Mouse (Mus musculus): ENCODE measurements around the gene Nt5c3b.

The Nt5c3b gene

DNA sequence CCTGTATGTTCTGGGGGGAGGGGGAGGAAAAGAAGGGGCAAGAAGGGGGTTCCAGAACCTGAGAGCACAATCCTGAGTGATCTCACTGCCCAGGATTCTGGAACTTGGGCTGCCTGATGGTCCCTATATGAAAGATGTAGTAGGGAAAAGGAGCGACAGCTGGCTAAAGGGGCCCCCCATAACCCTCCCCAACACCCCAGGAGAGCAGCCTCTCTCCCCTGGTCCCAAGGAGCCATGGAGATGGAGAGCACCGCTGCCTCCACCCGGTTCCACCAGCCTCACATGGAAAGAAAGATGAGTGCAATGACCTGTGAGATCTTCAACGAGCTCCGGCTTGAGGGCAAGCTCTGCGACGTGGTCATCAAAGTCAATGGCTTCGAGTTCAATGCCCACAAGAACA, at the start of gene Nt5c3b, which contains the start of gene Klhl10:
Gene Nt5c3b (minus strand): TSS at position 12 of the 400 bp plus-strand sequence.
Gene Klhl10 (plus strand): TSS at position 121 of the 400 bp plus-strand sequence.
- DNase-seq: no peak

DNA sequence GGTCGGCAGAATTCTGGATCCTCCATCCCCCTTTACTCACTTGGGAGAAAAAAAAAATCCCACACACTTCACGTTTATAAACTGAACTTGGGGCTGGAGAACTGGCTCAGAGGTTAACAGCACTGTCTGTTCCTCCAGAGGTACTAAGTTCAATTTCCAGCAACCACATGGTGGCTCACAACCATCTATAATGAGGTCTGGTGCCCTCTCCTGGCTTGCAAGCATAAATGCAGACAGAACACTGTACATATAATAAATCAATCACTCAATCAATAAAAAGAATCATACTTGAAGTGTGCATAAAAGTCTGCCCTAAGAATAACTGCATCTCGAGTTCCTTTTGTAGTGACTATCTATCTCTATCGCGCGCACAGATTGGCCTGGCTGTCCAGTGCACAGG, 49.3 kb upstream of the Nt5c3b start:
- no peak for DNase-seq

DNA sequence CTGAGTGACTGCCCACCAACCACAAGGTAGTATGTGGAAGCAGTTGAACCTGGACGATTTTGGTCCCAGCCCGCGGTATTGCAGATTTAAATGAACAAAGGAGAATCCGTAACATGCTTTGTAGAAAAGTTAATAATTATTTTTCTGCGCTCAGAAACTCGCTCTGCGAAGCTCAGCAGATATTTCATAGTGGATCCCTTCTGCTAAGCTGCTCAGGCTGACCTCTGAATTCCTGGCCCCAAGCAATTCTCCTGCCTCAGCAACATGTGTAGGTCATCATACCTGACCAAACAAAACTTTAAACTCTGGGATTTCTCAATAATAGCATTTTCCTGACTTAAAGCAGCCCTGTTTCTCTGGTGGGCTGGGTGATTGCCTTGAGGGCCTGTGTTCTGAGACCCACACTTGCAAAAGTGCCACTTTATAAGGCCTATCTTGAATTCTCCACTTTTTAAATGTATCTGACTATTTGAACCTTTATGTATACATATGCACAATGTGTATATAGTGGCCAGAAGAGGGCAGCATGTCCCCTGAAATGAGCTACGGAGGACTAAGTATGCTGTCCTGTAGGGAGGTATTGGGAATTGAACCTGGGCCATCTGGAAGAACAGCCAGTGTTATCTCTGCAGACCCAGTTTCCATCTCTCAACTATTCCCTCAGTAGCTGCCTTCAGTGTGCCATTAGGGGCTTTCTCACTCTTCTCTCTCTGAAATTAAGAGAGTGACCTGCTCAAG, 44.4 kb upstream of the Nt5c3b start:
- no peak for DNase-seq

DNA sequence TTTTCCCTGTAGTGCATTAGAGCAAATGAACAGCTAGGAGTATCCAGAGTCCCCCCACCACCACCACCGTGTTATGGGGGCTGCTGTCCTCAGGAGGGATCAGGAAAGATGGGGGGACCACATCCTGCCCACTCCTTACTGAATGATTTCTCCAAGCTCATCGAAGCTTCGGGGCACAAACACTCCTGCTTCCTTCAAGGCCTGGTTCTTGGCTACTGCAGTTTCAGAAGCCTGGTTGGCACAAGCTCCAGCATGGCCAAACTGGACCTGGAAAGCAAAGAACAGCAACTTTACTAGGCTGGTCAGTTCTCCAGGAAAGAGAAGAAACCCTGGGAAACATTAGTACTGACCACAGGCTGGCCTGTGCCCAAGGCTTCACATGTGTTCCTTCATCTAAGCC, 42.9 kb upstream of the Nt5c3b start:
- DNase-seq: no peak

DNA sequence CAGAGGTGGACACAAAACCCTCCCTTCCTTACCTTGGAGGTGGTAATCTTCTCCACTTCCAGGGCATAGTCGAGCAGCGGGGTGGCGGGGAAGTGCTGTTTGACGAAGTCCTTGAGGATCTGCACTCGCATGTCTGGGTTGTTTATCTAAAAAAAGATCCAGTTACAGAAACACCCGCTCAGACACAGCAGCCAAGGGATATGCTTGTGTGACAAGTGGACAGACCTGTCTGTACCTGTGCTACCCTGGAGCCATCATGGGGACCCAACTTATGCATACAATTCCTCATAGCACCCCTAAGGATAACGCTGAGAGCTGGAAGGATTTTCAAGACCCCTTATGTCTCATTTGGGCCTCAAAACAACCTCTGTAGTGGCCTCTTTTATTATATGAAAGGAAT, 37.5 kb upstream of the Nt5c3b start:
- no peak for DNase-seq

DNA sequence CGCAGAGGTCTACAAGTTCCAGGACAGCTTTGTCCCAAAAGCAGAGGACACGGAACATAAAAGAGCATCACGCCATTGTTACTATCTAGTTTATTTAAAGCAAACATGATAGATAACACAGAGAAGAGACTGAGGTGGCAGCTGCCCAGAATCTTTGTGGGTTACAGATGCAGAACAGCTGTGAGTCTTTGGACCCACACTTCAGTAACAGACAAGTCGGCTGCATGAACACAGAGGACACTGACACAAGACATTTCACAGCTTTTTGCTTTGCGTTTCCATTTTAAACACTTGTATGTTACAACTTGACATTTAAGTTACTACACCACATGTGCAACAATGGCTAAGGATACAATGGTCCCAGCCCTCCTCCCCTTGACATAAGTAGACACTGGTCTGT, 34.7 kb upstream of the Nt5c3b start:
- DNase-seq: no peak

DNA sequence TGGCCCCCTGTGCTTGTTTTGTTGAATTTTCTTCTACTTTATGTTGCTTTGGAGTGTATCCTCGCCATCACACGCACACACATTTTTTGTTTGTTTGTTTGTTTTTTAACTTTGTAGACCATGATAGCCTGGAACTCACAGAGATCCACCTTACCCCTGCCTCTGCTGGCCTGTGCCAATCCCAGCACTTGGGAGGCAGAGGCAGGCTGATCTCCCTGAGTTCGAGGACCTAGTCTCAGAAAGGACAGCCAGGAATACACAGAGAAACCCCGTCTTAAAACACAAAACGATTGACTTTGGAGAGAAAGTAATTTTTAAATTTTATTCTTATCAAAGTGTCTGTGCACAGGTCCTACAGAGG, 31.3 kb upstream of the Nt5c3b start:
- DNase-seq: no peak

DNA sequence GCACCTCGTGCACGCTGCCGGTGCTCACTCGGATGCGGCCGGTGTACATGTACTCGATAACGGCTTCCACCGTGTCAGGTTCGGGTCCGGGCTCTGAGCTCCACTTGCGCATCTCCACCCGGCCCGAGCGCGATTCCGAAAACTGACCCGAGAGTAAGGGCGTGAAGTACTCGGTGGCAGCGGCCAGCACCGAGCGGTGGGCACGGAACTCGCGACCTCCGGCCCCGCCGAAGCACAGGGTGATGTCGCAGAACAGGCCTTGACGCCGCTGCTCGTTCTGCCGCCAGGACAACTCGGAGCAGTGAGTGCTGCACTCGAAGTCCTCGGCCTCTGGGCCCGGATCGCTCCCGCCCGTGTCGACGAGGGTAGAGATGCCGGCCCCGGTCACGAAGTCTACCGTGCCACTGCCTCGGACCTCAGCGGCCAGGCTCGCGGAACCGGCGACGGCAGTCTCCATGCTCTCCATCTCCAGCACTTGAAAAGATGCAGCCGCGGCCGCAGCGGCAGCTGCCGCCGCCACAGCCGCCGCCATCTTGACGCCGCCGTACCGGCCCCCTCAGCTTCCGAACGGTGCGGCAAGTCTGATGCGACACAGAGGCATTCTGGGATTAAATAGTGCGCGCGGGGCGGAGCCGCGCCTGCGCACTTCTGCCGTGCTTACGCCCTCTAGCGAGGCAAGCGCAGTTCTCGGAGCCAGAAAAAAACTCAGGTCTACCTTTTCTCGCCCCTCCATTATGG, 30.8 kb upstream of the Nt5c3b start, which contains the start of gene Klhl11:
Gene Klhl11 (minus strand): TSS at position 545 of the 738 bp plus-strand sequence.
- DNase-seq: peak; percentile 82 to 85

DNA sequence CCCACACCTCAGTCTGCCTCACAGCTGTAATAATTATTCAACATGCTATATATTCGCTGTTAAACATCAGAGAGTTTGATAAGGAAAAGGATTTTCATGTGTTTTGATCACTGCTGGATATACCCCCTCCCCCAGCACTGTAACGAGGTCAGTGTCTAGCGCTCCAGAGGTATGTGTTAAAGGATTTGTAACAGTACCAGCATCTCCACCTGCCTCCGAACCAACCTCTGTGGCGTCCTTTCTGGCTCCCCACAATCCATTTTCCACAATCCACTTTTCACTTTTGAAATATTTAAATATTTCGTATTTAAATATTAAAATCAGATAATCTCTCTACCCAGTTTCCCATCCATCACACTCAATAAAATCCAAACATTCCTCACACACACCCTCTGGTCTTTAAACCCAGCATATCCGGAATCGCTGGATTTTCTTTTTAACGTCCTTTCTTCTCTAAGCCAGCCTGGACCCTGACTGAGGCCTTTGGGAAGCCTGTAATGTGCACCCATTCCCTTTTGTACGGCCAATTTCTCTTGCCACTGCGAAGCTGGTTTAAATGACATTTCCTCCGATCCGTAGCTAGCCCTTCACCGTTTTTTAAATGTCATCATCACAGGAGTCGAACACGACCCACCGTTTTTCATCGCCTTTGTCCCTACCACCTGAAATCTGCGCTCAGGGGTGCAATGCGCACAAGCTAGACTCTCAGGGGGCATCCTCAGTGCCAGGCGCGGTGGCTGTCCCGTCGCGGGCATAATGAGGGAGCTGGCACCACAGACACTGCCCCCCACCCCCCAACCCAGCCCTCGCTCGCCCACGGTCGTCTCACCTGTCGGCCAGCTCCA, 30.0 kb upstream of the Nt5c3b start:
- no peak for DNase-seq

DNA sequence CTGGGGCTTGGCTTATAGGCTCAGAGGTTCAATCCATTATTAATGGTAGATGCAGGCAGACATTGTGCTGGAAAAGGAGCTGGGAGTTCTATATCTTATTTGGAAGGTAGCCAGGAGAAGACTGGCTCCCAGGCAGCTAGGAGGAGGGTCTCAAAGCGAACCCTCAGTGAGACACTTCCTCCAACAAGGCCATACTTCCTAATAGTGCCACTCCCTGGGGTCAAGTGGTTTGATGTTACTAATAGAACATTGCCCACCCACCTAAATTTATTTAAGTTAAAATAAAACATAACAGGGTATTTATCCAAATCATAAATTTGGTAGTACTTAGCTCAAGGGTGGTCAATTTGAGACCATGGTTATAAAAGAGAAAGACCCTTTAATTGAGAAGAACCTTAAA, 24.2 kb upstream of the Nt5c3b start:
- no peak for DNase-seq

DNA sequence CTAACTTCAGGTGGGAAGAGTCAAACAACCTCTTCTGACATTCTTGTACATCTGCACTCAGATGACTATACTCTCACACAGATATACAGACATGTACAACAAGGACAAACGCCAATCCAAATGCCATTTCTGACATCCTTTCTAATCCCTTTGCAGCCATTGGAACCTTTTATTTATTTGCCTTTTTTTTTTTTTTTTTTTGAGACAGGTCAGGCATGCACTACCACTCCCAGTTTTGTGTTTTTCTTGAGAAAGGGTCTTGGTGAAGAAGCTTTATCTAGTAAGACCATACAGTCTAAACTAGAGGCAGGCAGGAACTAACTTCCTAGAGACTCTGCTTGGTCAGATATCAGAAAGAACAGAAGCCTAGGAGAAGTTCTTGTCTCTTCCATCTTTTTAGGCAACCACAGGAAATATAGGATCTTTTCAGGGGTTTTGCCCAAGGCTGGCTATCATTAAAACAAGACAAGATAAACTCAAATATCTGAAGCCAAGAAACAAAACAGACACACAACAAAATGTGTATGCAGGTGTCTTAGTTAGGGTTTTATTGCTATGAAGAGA, 23.7 kb upstream of the Nt5c3b start:
- no peak for DNase-seq

DNA sequence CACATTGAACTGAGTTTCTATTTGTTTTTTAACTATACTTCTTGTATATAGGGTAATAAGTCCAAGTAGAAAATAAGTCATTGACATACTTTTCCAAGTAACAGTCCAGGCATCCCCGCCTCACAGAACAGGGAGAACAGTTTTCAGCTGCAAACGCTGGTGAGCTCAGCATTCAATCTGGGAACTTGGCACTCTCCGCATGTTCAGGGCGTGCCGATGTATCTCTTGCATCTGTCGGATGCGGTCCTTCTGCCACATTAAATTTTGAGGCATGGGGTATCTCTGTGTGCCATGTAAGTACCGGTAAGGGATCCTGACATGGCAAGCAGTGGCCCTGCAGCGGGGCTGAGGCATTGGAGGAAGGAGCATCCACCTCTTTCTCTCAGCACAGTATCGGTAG, 21.1 kb upstream of the Nt5c3b start:
- DNase-seq: no peak

DNA sequence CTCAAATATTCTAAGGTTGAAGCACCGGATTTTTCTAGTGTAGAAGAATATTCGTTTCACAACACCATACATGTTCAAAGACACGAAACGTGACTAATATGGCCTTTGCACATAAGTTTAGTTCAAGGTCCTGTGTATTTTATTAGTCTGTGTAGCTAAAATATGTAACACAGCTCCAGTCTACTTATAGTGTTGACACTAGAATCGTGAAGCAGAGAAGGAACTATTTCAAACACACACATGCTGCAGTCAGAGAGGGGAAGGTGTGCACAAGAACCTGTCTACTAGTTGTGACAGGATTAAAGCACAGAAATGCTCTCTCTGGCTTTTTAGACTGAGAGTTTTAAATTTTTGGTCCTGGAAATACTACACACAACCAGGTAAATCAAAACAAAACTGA, 16.1 kb upstream of the Nt5c3b start:
- DNase-seq: no peak

DNA sequence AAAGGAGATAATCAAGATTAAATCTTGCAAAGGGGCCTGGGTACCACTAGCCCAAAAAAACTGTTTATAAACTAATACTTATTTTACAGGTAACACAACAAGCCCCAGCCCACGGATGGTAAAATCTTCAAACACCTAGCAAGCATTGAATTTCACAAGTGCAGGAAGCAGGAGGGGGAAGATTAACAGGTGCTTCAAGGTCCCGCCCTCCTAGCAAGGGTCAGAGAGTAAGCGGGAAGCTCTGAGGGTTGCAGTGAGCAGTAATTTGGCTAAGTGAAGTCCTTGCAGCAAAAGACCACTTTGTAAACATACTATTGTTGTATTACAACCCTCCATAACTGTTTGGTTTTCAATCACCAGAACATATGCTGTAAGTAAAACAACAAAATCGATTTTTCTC, 15.6 kb upstream of the Nt5c3b start:
- no peak for DNase-seq

DNA sequence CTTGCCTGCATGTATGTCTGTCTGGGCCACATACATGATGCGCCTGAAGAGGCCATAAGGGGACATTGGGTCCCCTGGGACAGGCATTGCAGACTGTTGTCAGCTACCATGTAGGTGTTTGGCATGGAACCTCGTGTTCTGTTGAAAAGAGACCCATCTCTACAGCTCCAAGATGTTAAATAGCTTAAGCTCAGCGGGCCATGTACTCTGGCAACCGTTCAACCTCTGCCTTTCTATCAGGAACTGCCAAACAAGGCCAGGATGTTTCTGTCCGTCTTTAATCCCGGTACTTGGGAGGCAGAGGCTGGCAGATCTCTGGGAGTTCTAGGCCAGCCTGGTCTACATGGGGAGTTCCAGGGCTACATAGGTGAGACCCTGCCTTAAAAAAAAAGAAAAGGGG, 1.0 kb upstream of the Nt5c3b start:
- no peak for DNase-seq

DNA sequence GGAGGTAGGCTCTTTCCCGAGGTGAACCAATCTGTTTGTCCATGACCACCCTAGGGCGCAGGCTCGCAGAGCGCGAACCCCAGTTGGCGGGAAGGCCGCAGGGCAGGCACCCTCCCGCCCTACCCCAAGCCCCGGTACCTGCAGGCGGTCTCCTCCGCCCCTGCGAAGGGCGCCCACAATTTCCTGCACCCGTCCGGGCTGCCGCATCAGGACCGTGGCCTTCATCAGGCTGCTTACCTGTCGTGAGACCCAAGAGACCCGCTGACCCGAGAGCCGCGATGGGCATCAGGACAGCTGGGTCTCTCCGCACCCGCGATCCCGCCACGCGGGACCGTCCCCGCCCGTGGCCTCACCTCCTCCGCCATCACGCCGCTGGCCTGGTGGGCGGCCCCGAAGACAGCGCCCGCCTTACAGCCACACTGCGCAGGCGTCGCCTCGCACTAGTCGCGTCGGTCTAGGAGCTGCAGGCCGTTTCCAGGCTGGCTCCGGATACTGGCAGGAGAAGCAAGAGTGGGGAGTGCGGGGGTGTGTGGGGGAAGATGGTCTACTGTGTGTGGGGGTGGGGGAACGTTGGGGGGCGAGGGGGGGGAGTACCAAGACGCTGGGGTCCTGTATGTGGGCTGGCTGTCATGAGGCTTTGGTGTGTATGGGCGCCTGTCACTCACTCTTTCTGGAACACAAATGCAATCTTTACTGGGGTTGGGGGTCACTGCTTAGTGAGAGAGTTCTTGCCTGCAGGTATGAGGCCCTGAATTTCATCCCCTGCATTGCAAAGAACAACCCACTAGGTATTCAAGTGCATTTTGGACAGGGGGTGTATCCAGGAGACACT, 701 bp downstream of the Nt5c3b start:
- peak; percentile 78 to 84 for DNase-seq

DNA sequence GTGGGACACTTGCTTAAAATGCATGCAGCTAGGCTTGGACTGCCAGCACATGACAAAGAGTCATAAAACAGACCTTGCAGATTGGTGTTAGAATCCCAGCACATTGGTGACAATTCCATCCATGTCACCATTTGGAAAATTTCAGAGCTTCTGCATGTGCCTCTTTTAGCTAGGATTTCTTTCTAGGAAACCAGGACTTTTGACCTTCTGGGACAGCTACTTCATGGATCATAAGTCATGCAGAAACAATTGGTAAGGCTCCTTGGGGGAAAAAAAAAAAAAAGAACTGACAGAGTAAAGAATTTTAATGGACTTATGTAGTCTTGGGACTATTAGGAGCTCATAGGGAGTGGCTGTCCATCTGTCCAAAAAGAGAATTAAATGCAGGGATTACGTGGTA, 3.7 kb downstream of the Nt5c3b start:
- no peak for DNase-seq

DNA sequence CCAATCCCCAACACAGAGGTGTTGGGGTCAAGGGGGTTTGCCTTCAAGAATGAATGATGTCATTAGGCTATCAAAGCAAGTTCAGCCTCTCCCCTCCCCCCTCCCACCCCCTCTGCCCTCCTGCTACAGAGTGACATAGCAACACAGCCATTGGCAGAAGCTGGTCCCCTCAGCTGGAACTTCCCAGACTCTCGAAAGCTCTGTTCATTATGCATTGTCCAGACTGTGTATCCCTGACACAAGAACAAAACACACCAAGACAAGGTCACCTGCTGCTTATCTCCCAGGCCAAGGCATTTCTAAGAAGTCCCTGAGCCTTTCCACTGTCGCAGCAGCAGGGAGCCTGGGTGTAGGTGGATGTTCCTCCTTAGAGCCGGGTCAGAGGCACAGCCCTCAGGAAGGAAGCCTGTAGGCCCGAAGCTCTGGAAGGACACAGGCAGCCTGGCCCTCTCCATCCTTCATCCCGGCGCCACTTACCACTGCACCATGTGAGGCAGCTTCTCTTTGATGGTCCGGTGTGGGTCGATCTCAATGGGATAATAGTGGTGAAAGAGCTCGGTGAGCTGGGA, 5.8 kb downstream of the Nt5c3b start:
- no peak for DNase-seq

DNA sequence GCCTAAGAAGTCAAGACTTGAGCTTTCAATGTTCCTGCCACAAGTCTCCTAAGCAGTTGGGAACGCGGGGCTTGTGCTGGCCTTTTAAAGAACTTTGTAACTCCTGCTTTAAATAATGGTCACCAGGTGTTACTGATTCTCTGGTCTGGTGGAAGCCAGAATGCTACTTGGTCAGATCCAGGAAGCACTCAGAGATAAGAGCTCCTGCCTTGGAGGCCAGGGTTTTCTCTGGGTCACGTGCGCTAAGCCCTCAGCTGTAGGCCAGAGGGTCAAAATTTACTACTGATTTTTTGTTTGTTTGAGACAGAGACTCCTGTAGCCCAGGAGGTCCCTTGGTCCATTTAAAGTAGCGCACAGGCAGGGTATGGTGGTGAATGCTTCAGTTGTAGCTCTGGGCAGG, 9.6 kb downstream of the Nt5c3b start:
- no peak for DNase-seq

DNA sequence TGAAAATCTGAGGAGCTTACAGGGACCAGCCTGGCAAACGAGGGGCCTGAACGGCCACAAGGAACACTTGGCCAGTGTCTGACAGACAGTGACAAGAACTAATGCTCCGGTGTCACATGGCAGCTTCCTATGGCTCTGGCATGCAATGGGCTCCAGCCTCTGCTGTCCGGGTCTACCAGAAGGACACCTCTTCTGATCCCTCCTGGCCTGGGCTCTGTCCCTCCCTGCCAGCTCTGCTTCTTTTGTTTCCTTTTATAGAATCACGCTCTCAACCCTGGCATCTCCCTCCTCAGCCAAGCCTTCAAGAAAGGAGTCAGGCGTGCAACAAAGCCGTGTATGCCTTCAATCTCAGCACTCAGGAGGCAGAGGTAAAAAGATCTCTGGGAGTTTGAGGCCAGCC, 11.6 kb downstream of the Nt5c3b start:
- DNase-seq: no peak

DNA sequence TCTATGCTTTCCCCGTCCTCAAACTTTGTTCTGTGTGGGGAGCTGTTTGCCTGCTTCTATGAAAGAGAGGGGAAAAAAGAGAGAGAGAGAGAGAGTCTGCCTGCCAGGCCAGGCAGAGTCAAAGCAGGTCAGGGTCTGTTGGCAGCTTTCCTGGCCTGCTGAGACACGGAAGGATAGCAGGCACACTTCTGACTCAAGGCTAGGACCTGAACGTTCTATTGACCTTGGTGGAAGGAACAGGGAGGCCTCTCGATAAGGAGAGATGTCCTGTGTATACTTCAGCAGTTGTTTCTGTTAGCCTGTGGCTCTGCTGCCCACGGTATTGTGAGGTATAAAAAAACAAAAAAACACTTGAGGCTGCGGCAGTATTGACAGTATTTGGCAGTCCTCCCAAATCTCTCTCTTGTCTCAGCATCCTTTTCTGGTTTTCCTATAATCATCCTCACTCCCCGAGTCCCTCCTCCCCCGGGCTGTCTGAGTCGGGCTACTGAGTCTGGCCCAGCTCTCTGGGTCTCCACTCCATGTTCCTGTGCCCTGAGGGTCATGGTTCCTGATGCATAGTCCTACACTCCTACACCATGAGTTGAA, 12.9 kb downstream of the Nt5c3b start:
- no peak for DNase-seq

DNA sequence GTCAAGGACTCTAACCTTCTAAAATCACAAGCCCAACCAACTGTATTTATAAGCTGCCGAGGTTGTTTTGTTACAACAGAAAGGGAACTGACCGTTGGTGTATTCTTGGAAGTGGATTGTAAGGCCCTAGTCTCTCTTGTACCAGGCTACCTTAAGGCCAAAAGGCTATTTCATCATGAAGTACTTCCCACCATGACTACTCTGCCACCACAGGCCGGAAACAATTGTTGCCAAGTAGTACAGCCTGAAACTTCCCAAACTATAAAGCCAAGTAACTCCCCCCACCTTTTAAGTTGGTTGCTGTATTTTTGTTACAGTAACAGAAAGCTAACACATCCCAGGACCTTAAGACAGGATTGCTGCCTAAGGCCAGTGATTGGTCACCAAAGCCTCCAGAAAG, 14.8 kb downstream of the Nt5c3b start:
- DNase-seq: no peak
